Mouse (Mus musculus): ENCODE results near the gene Gm5737. TPM values are rescaled to one million over a fixed set of nuclear protein-coding genes. Genes with fewer than 3 reads are reported as not detected.

Gm5737 gene
- polyA plus RNA-seq, 1 experiment: 0.83 TPM

- WGBS: 23% methylated on average over 5 of the region's 5 CpGs
- TF ChIP-seq POLR2A (IDR thresholded peaks at IDR 0.05; ENCODE audit: borderline replicate concordance, extremely low read depth, low read depth, low read length): no peak
- peak; percentile 92 for TF ChIP-seq CTCF (IDR thresholded peaks at IDR 0.05; ENCODE audit: insufficient read depth, low read length)
- no peak overlapping the region for H3K4me3 ChIP-seq (replicated peaks; ENCODE audit: extremely low read depth, low read depth, low read length)
- no peaks in the 10 kb centered on the region for H3K4me1 ChIP-seq (ENCODE audit: control insufficient read depth, insufficient read depth, low read length)
- peak; percentile 58 for DNase-seq
These were observed 11.1 kb downstream of the Gm5737 start for GRCm38 (mm10) chr7:120823248-120823647.

GRCm38 (mm10) chr7:120825097-120825496 is 12.9 kb downstream of the Gm5737 start:
- TF ChIP-seq POLR2A (IDR thresholded peaks at IDR 0.05; ENCODE audit: borderline replicate concordance, extremely low read depth, low read depth, low read length) (no peak), CTCF (IDR thresholded peaks at IDR 0.05; ENCODE audit: insufficient read depth, low read length) (no peak)
- DNase-seq: no peak
- Histone ChIP-seq H3K4me1 (ENCODE audit: control insufficient read depth, insufficient read depth, low read length) (no peaks in the 10 kb centered on the region), H3K4me3 (replicated peaks; ENCODE audit: extremely low read depth, low read depth, low read length) (no peak overlapping the region)
- 59% methylated on average over 2 of the region's 2 CpGs for WGBS

GRCm38 (mm10) chr7:120826408-120826807 is 14.2 kb downstream of the Gm5737 start:
- Histone ChIP-seq H3K4me1 (ENCODE audit: control insufficient read depth, insufficient read depth, low read length) (peaks cover 2% of the 10 kb centered on the region), H3K4me3 (replicated peaks; ENCODE audit: extremely low read depth, low read depth, low read length) (no peak overlapping the region)
- DNase-seq: peak; percentile 31
- TF ChIP-seq POLR2A (IDR thresholded peaks at IDR 0.05; ENCODE audit: borderline replicate concordance, extremely low read depth, low read depth, low read length): no peak
- peak; percentile 56 for TF ChIP-seq CTCF (IDR thresholded peaks at IDR 0.05; ENCODE audit: insufficient read depth, low read length)
- WGBS: 18% methylated on average over 3 of the region's 3 CpGs

GRCm38 (mm10) chr7:120830431-120831381 is 18.5 kb downstream of the Gm5737 start:
- peaks cover 3% of the 10 kb centered on the region for H3K4me1 ChIP-seq (ENCODE audit: control insufficient read depth, insufficient read depth, low read length)
- TF ChIP-seq POLR2A (IDR thresholded peaks at IDR 0.05; ENCODE audit: borderline replicate concordance, extremely low read depth, low read depth, low read length) (peak; percentile 66; the same call in 1 of the 2 replicates), CTCF (IDR thresholded peaks at IDR 0.05; ENCODE audit: insufficient read depth, low read length) (no peak)
- peak overlapping the region; percentile 72 for H3K4me3 ChIP-seq (replicated peaks; ENCODE audit: extremely low read depth, low read depth, low read length)
- DNase-seq: peak; percentile 80
- under 1% methylated on average over 46 of the region's 46 CpGs for WGBS

- peak overlapping the region; percentile 19 for H3K4me3 ChIP-seq (replicated peaks; ENCODE audit: extremely low read depth, low read depth, low read length)
- peaks cover 3% of the 10 kb centered on the region for H3K4me1 ChIP-seq (ENCODE audit: control insufficient read depth, insufficient read depth, low read length)
- no peak for DNase-seq
- no peak for TF ChIP-seq CTCF (IDR thresholded peaks at IDR 0.05; ENCODE audit: insufficient read depth, low read length)
- TF ChIP-seq POLR2A (IDR thresholded peaks at IDR 0.05; ENCODE audit: borderline replicate concordance, extremely low read depth, low read depth, low read length): no peak
- WGBS: 26% methylated on average over 6 of the region's 6 CpGs
These were observed 22.3 kb downstream of the Gm5737 start for GRCm38 (mm10) chr7:120834426-120834825.

- 3% methylated on average over 14 of the region's 14 CpGs for WGBS
- H3K4me1 ChIP-seq (ENCODE audit: control insufficient read depth, insufficient read depth, low read length): peaks cover 3% of the 10 kb centered on the region
- TF ChIP-seq POLR2A (IDR thresholded peaks at IDR 0.05; ENCODE audit: borderline replicate concordance, extremely low read depth, low read depth, low read length): peak; percentile 38; the same call in 1 of the 2 replicates
- TF ChIP-seq CTCF (IDR thresholded peaks at IDR 0.05; ENCODE audit: insufficient read depth, low read length): no peak
- H3K4me3 ChIP-seq (replicated peaks; ENCODE audit: extremely low read depth, low read depth, low read length): peak overlapping the region; percentile 72
- DNase-seq: peak; percentile 69
These were observed 22.8 kb downstream of the Gm5737 start for GRCm38 (mm10) chr7:120834863-120835372.

- Histone ChIP-seq H3K4me1 (ENCODE audit: control insufficient read depth, insufficient read depth, low read length) (peaks cover 3% of the 10 kb centered on the region), H3K4me3 (replicated peaks; ENCODE audit: extremely low read depth, low read depth, low read length) (peak overlapping the region; percentile 72)
- under 1% methylated on average over 41 of the region's 41 CpGs for WGBS
- TF ChIP-seq CTCF (IDR thresholded peaks at IDR 0.05; ENCODE audit: insufficient read depth, low read length): peak; percentile 79
- peak; percentile 36; the same call in 1 of the 2 replicates for TF ChIP-seq POLR2A (IDR thresholded peaks at IDR 0.05; ENCODE audit: borderline replicate concordance, extremely low read depth, low read depth, low read length)
- DNase-seq: peak; percentile 99
These were observed 23.5 kb downstream of the Gm5737 start for GRCm38 (mm10) chr7:120835449-120836359.

GRCm38 (mm10) chr7:120836361-120836760 is 24.2 kb downstream of the Gm5737 start:
- WGBS: 6% methylated on average over 12 of the region's 12 CpGs

More at GRCm38 (mm10) chr7:120836361-120836760, 24.2 kb downstream of the Gm5737 start:
- Histone ChIP-seq H3K4me1 (ENCODE audit: control insufficient read depth, insufficient read depth, low read length) (peaks cover 2% of the 10 kb centered on the region), H3K4me3 (replicated peaks; ENCODE audit: extremely low read depth, low read depth, low read length) (peak overlapping the region; percentile 72)
- TF ChIP-seq CTCF (IDR thresholded peaks at IDR 0.05; ENCODE audit: insufficient read depth, low read length) (no peak), POLR2A (IDR thresholded peaks at IDR 0.05; ENCODE audit: borderline replicate concordance, extremely low read depth, low read depth, low read length) (no peak)
- DNase-seq: no peak

Data from lung, adult 2 months (tissue).